9 mouse cellular contexts compared by ENCODE assay signal in the genomic region with DNA sequence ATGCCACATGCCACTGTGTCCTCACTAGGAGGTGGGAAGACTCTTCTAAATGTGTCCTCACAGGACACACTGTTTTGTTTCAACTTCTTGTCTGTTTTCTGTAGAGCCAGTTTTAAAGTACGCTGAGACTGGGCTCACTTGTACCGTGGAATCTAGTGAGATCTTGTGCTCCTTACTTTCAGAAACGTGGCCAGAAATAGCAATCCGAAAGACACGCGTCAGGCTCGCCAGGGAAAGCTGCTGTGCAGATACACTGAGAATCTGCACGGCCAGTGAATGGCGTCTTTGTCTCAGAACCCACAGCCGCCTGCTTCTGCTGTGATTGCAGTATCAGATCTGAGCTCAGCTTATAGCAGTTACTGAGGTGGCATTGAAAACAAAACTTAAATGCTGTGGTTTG. TPM values are rescaled to one million over a fixed set of nuclear protein-coding genes. Genes with fewer than 3 reads are reported as not detected.
DNase-seq lines count a peak whose midpoint lies in the region; ATAC-seq lines count a peak whose summit lies in the region.
"Had no signal": no experiment of that assay in that cellular context is flagged by ENCODE, and none has a peak within 500 bp of the region (broad histone marks: within the 10 kb centered on the region; RNA-seq: fewer than 3 reads in every experiment).

No protein-coding gene starts in this region.

- H3K4me2 ChIP-seq in heart, embryonic 15.5 days: peak overlapping the region; percentile 34
- H3K4me2 ChIP-seq in limb, embryonic 11.5 days (ENCODE audit: low read depth, severe bottlenecking): no peak overlapping the region
- no peak overlapping the region for H3K4me2 ChIP-seq in intestine, embryonic 15.5 days (replicated peaks)

- no peak for DNase-seq in frontal cortex, postnatal 25 days (ENCODE audit: low spot score in 2 of 2)
- peak; percentile 81 for DNase-seq in brain, adult 2 months (ENCODE audit: low read depth, low spot score)
- no peak for DNase-seq in limb, embryonic 11.5 days (ENCODE audit: low spot score)
- DNase-seq in spleen, postnatal 4 days (ENCODE audit: low spot score in 2 of 2): no peak

- no peaks in the 10 kb centered on the region for H3K36me3 ChIP-seq in heart, embryonic 15.5 days
- H3K36me3 ChIP-seq in limb, embryonic 11.5 days (ENCODE audit: control insufficient read depth, insufficient read depth, low read length): no peaks in the 10 kb centered on the region
- H3K36me3 ChIP-seq in intestine, embryonic 15.5 days: no peaks in the 10 kb centered on the region

- peak overlapping the region; percentile 69 for H3K27ac ChIP-seq in heart, embryonic 15.5 days
- peak overlapping the region; percentile 60; the same call in 1 of the 2 replicates for H3K27ac ChIP-seq in limb, embryonic 11.5 days (replicated peaks; ENCODE audit: low read depth, low read length)
- no peak overlapping the region for H3K27ac ChIP-seq in intestine, embryonic 15.5 days

- WGBS in heart, embryonic 15.5 days: 18% methylated on average over 10 of the region's 10 CpGs
- WGBS in limb, embryonic 11.5 days: 79% methylated on average over 10 of the region's 10 CpGs
- WGBS in intestine, embryonic 15.5 days: 66% methylated on average over 10 of the region's 10 CpGs

- H3K4me3 ChIP-seq in heart, embryonic 15.5 days: 0 out of 2 replicates have a peak overlapping the region, but pooled peaks have one; percentile 1
- no peak overlapping the region for H3K4me3 ChIP-seq in limb, embryonic 11.5 days (ENCODE audit: low read depth, low read length)
- no peak overlapping the region for H3K4me3 ChIP-seq in intestine, embryonic 15.5 days (replicated peaks)

- H3K9me3 ChIP-seq in heart, embryonic 15.5 days (replicated peaks): no peaks in the 10 kb centered on the region
- no peaks in the 10 kb centered on the region for H3K9me3 ChIP-seq in limb, embryonic 11.5 days (ENCODE audit: control insufficient read depth, low read length)
- H3K9me3 ChIP-seq in intestine, embryonic 15.5 days: no peaks in the 10 kb centered on the region

- H3K27me3 ChIP-seq in heart, embryonic 15.5 days: no peaks in the 10 kb centered on the region
- H3K27me3 ChIP-seq in limb, embryonic 11.5 days (ENCODE audit: control insufficient read depth, insufficient read depth, low read length): no peaks in the 10 kb centered on the region
- no peaks in the 10 kb centered on the region for H3K27me3 ChIP-seq in intestine, embryonic 15.5 days (replicated peaks)

- peaks cover 35% of the 10 kb centered on the region for H3K4me1 ChIP-seq in heart, embryonic 15.5 days (replicated peaks)
- peaks cover 5% of the 10 kb centered on the region; the same call in 1 of the 2 replicates for H3K4me1 ChIP-seq in limb, embryonic 11.5 days (ENCODE audit: control insufficient read depth, insufficient read depth, low read length)
- H3K4me1 ChIP-seq in intestine, embryonic 15.5 days (replicated peaks): peaks cover 10% of the 10 kb centered on the region

- no peak overlapping the region for H3K9ac ChIP-seq in heart, embryonic 15.5 days
- no peak overlapping the region for H3K9ac ChIP-seq in limb, embryonic 11.5 days (ENCODE audit: low read length)
- H3K9ac ChIP-seq in intestine, embryonic 15.5 days: no peak overlapping the region

- ATAC-seq in frontal cortex, adult (ENCODE audit: low TSS enrichment): peak; percentile 64
- ATAC-seq in heart, embryonic 15.5 days (replicated peaks; ENCODE audit: insufficient number of reproducible peaks, insufficient read depth, low FRiP score, low read depth): 0 out of 2 replicates have a peak, but pooled peaks have one; percentile 31
- no peak for ATAC-seq in limb, embryonic 11.5 days (ENCODE audit: insufficient number of reproducible peaks, low FRiP score, low TSS enrichment, low read depth)
- no peak for ATAC-seq in intestine, embryonic 15.5 days
- ATAC-seq in erythroblast, adult 5-6 weeks (replicated peaks; ENCODE audit: low FRiP score, poor library complexity, severe bottlenecking): no peak

RNA-seq across cellular contexts. Expression of gene Kcns1, which starts 28.9 kb away (rescaled TPM):
- polyA plus RNA-seq in heart, embryonic 15.5 days (2015; fragmentation: Nextera tagmentation; extraction: Ambion mirVana): 0.20 and 0.24 TPM in 2 replicates
- polyA plus RNA-seq in limb, embryonic 11.5 days (2014; fragmentation: Nextera tagmentation; extraction: Ambion mirVana): 0.40 and 0.43 TPM in 2 replicates
- polyA plus RNA-seq in intestine, embryonic 15.5 days (2015; fragmentation: Nextera tagmentation; extraction: Ambion mirVana): 0.15 and 0.29 TPM in 2 replicates
- not detected in 2 replicates for total RNA-seq in erythroblast, adult 5-6 weeks (2015; ENCODE audit: low replicate concordance)
- total RNA-seq in erythroblast, adult 5-6 weeks (2017; ENCODE audit: low replicate concordance): not detected in 2 replicates

RNA-seq across cellular contexts. Expression of gene Wfdc5, which starts 40.5 kb away (rescaled TPM):
- polyA plus RNA-seq in heart, embryonic 15.5 days (2015; fragmentation: Nextera tagmentation; extraction: Ambion mirVana): not detected in 2 replicates
- not detected in 2 replicates for polyA plus RNA-seq in limb, embryonic 11.5 days (2014; fragmentation: Nextera tagmentation; extraction: Ambion mirVana)
- polyA plus RNA-seq in intestine, embryonic 15.5 days (2015; fragmentation: Nextera tagmentation; extraction: Ambion mirVana): not detected in 2 replicates
- not detected in 2 replicates for total RNA-seq in erythroblast, adult 5-6 weeks (2015; ENCODE audit: low replicate concordance)
- total RNA-seq in erythroblast, adult 5-6 weeks (2017; ENCODE audit: low replicate concordance): not detected in 2 replicates
- total RNA-seq: left cerebral cortex, postnatal 10 days had no signal

RNA-seq across cellular contexts. Expression of gene Wfdc12, which starts 48.4 kb away (rescaled TPM):
- not detected in 2 replicates for polyA plus RNA-seq in heart, embryonic 15.5 days (2015; fragmentation: Nextera tagmentation; extraction: Ambion mirVana)
- polyA plus RNA-seq in limb, embryonic 11.5 days (2014; fragmentation: Nextera tagmentation; extraction: Ambion mirVana): not detected in 2 replicates
- polyA plus RNA-seq in intestine, embryonic 15.5 days (2015; fragmentation: Nextera tagmentation; extraction: Ambion mirVana): not detected in 2 replicates
- total RNA-seq in erythroblast, adult 5-6 weeks (2015; ENCODE audit: low replicate concordance): not detected in 2 replicates
- total RNA-seq in erythroblast, adult 5-6 weeks (2017; ENCODE audit: low replicate concordance): not detected in 2 replicates
- total RNA-seq: left cerebral cortex, postnatal 10 days had no signal

RNA-seq across cellular contexts. Expression of gene Wfdc15a, which starts 57.9 kb away (rescaled TPM):
- not detected in 2 replicates for polyA plus RNA-seq in heart, embryonic 15.5 days (2015; fragmentation: Nextera tagmentation; extraction: Ambion mirVana)
- polyA plus RNA-seq in limb, embryonic 11.5 days (2014; fragmentation: Nextera tagmentation; extraction: Ambion mirVana): not detected in 2 replicates
- polyA plus RNA-seq in intestine, embryonic 15.5 days (2015; fragmentation: Nextera tagmentation; extraction: Ambion mirVana): not detected in 2 replicates
- not detected in 2 replicates for total RNA-seq in erythroblast, adult 5-6 weeks (2015; ENCODE audit: low replicate concordance)
- not detected in 2 replicates for total RNA-seq in erythroblast, adult 5-6 weeks (2017; ENCODE audit: low replicate concordance)
- total RNA-seq: left cerebral cortex, postnatal 10 days had no signal

Comparison
In these comparisons a context has a peak if more than half of its experiments do, and no peak if none do; other contexts are left out.
1. ATAC-seq: peak in frontal cortex, adult (single experiment) and heart, embryonic 15.5 days (single experiment); none in limb, embryonic 11.5 days (single experiment), intestine, embryonic 15.5 days (single experiment) and erythroblast, adult 5-6 weeks (single experiment).